Mouse (Mus musculus) R1 (cell line): ENCODE measurements at regions not wholly inside any gene's neighbourhood (a gene's known extent, or its start where the extent isn't known, plus 50 kb on each side); places are given as distances from the start of the nearest gene placed in this dataset.
A peak's percentile ranks its signal among the peaks of the same experiment; 100 is the strongest.
"Not testable (repeated sequence)": the region's sequence is repeated elsewhere in the genome, so short reads cannot be mapped to it uniquely, and the experiment has no call there.

Experiments used
- DNase-seq: peaks from one replicate; pipeline ENCODE4 v3.0.0-alpha.2; 2018; ENCODE audit warnings: low read depth, low spot score

GRCm38 (mm10) chr12:77526581-77526980 lies 288.7 kb downstream of the Fut8 start:
- DNase-seq = not testable (repeated sequence)

DNA sequence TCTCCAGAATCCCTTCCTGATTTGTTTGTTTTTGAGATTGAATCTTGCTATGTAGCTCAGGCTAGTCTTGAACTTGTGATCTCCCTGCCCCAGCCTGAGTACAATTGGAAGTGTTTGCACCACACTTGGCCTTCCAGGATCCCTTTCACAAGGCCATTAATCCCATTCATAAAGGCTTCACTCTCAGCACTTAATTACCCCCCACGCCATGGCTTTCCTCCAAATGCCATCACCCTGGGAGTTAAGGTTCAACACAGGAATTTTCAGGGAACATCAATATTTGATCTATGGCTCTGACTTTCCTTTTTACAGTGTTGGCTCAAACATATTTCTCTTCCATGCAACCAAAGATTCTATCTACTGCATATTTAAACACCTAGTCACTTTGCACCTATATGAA lies 289.6 kb downstream of the Fut8 start:
- DNase-seq = no peak

GRCm38 (mm10) chr12:77527953-77528865 lies 290.3 kb downstream of the Fut8 start:
- no peak for DNase-seq

GRCm38 (mm10) chr12:77528868-77529271 lies 290.9 kb downstream of the Fut8 start:
- DNase-seq = no peak

- DNase-seq = no peak
These were observed 291.5 kb downstream of the Fut8 start for GRCm38 (mm10) chr12:77529414-77529813.

DNA sequence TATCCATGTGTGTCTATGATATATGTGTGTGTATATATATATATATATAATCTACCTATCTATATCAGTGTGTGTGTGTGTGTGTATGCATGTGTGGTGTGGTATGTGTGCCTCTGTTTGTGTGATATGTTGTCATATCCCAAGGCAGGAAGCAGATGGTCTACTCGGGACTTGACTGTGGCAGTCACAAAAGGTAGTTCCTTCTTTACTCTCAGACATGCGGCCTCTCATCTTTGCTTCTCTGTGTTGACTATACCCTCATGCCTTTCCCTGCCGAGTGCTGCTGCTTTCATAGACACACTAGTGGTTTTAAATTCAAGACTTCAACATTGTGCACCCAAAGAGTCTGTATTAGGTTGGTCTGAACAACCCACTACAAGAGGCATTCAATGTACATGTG lies 292.0 kb downstream of the Fut8 start:
- no peak for DNase-seq

- peak; percentile 13 for DNase-seq
These were observed 293.4 kb downstream of the Fut8 start for GRCm38 (mm10) chr12:77531294-77531693.

- DNase-seq = no peak
These were observed 294.6 kb downstream of the Fut8 start for GRCm38 (mm10) chr12:77532547-77532946.

DNA sequence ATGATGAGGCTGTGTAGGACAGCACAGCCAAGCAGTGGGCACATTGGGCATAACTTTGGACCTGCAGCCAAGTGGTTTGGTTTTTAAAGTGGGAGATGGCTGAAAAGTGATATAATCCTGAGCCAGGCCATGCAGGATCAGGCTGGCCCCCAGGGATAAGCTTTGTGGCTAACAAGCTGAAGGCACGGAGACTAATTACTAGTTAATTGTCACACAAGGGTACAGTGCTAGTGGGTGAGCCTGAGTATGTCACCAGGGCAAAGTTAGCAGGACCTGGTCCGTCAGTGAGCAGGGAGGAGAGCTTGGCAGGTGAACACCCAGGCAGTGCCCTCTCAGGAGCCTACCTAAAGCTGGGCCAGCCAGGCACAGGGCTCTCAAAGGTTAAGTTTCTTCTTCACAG lies 295.7 kb downstream of the Fut8 start:
- DNase-seq = no peak

DNA sequence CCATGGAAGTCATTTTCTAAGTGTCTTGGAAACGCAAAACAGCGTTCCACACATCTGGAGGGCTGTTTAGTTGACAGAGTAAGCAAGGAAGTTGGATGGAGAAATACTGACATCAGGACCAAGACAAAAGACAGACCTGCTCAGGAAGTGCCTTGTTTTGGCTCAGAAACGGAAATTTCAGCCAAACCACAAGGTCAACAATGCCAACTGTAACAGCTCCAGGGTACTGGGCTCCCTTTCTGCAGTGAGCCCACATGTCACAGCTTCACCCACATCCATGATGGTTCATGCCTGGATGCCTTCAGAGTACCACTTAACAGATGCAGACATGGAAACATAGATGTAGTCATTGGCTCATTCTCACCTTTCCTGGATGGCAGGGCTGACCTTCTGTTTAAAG lies 296.2 kb downstream of the Fut8 start:
- DNase-seq = no peak

GRCm38 (mm10) chr12:77535147-77535546 lies 297.2 kb downstream of the Fut8 start:
- DNase-seq = no peak

GRCm38 (mm10) chr12:77537139-77537848 lies 299.4 kb downstream of the Fut8 start:
- DNase-seq = no peak

DNA sequence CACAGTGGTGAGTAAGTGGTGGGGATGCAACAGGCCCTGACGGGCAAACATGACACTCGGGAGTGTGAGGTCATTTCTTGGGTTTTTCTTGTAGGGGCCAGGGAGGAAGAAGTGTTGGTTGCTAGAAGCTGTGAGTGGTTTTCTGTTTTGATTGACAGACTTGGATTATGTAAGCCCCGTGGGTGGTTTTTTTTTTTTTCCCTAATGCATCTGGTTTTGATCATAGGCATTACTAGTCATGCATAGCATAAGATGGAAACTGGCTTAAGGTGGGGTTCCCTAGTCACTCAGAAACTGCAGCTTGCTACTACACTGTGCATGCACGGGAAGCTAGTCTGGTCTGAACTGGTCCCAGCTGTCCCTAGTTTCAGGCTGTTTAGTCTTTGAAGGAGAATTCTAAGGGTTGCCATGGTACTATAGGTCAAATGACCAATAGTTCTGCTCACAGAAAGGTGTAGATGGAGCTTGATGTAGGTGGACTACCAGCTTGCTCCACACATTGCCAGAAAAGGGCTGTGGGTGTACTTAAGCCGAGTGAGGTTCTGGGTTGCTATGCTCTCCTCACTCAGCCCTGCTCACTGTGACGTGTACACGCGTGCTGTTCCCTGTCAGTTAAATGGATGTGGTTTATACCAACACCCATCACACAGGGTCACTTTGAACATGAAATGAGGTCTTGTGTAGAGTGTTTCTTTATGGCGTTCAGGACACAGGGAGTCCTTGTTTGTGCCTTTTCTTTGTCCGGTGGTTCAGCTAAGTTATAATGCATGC lies 301.9 kb downstream of the Fut8 start:
- DNase-seq = no peak

DNA sequence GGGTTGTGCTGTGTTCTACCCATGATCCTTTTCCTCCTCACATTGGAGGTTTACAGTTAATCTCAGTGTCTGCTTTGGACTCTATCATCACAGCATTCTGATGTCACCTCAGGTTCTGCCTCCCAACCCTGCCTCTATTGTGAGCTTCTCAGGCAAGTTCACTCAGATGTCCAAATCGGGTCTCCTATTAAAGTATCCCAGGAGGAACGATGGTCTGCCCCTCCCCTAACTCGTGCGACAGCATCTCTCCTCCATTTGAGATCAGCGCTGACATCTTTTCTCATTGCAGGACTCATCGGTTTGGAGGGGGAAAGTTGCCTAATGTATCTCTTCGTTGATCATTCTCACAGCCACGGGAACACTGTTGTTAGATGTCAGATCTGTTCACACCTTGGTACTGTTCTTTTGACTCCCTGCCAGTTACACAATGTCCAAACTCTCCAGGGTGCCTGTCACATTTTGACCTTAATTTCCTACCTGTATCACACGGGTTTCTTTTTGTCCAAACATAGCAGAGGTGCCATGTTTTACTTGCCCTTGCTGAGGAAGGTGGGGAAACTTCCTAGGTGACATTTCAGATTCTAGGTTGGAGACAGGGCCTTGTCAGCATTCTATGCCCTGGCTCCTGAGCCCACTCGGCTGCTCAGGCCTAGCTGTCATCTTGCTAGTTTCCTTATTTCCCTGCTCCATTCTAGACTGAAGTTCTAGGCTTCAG lies 303.3 kb downstream of the Fut8 start:
- no peak for DNase-seq

DNA sequence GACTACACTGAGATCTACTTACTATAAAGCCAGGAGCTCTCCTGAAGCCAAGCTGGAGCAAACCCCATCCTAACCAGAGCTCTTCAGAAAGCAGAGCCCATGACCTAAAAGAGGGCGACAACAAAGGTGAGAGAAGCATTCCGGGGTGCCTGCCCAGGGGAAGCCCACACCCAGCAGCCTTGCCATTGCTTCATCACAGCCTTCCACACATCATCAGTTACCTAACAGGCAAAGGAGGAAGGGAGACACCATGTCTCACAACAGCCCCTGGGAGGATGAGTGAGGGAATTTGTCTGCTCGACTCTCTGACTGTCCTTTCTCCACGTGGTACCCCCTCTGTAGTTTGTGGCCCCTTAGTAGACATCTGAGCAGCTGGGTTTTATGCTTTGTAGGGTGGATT lies 303.9 kb downstream of the Fut8 start:
- no peak for DNase-seq

- no peak for DNase-seq
These were observed 305.7 kb downstream of the Fut8 start for GRCm38 (mm10) chr12:77543651-77544050.

- DNase-seq = no peak
These were observed 308.2 kb downstream of the Fut8 start for GRCm38 (mm10) chr12:77546165-77546564.

DNA sequence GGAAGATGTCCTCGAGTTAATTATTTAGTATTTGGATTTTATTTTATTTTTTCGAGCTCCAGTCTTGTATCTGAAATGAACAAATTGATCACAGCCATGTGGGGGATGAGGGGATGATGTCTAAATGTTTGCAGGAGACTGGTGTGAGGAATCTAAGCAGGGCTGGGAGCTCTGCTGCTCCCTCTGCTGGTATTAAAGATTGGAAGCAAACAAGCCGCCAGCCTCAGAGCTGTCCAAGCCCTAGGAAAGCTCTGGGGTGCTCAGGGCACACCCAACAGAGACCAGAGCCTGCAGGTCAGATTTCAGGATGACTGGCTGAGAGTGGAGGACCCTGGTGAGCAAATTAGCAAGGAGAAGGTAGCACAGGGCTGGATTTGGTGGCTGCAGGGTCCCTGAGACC lies 330.4 kb downstream of the Fut8 start:
- peak; percentile 51 for DNase-seq

- DNase-seq = peak; percentile 15
These were observed 332.6 kb downstream of the Fut8 start for GRCm38 (mm10) chr12:77570501-77570900.

DNA sequence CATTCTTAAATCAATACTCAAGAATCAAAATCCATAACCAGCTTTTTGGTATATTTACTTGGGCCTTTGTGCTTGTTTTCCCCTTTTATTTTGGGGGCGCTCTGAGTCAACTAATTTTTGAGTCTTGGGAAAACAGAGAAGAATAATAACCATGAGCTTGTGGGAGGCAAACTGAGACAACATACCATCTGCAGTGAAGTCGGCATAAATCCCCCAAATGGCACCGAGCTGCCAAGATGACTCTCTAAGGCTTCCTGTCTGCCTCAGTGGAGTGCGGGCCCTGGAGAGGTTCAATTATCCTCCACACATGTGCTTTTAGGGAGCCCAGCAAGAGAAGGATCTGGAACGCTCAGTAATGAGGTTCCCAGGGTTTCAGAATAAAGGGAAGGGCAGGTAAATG lies 333.1 kb downstream of the Fut8 start:
- DNase-seq = no peak

- peak; percentile 10 for DNase-seq
These were observed 337.1 kb downstream of the Fut8 start for GRCm38 (mm10) chr12:77575046-77575445.
